Mouse (Mus musculus) brain, embryonic 14.5 days (tissue): ENCODE measurements at regions not wholly inside any gene's neighbourhood (a gene's known extent, or its start where the extent isn't known, plus 50 kb on each side); places are given as distances from the start of the nearest gene placed in this dataset.
"Not testable (repeated sequence)": the region's sequence is repeated elsewhere in the genome, so short reads cannot be mapped to it uniquely, and the experiment has no call there.

Experiments
- DNase-seq: peaks from one replicate; pipeline ENCODE4 v3.0.0-alpha.2; 2011; ENCODE audit warnings: low read depth
- CTCF ChIP-seq: fragments of 200-500 bp; IDR thresholded peaks from 2 replicates; pipeline ENCODE4 v1.5.1; 2012; ENCODE audit warnings: inconsistent platforms, mild to moderate bottlenecking, moderate library complexity, borderline replicate concordance; ENCODE audit not compliant: insufficient read depth, insufficient read length; ENCODE audit errors: extremely low read depth
- POLR2A ChIP-seq: fragments of 200-500 bp; IDR thresholded peaks from 2 replicates; pipeline ENCODE4 v1.6.1; 2012; ENCODE audit warnings: mild to moderate bottlenecking, inconsistent platforms, borderline replicate concordance; ENCODE audit not compliant: poor library complexity, insufficient read depth, insufficient read length, severe bottlenecking; ENCODE audit errors: extremely low read depth

DNA sequence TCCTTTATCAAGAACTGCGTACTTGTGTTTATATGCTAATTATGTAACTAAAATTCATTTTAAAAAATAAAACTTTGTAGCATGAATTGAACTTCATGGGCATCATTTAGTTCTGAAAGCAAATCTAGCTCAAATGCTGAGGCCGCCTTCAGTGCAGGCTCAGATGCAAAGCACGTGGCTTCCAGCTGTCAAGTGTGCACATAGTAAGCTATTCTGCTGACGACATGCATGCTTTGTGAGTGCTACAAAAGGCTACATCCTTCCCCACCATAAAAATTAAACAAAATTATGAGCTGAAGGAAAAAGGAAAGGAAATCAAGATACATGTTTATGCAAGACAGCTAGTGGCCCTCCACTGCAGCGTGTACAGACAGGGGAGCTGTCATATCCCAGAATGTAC is 276.0 kb upstream of the Vstm2a start:
- peak; percentile 32 for DNase-seq
- TF ChIP-seq POLR2A (no peak), CTCF (no peak)

DNA sequence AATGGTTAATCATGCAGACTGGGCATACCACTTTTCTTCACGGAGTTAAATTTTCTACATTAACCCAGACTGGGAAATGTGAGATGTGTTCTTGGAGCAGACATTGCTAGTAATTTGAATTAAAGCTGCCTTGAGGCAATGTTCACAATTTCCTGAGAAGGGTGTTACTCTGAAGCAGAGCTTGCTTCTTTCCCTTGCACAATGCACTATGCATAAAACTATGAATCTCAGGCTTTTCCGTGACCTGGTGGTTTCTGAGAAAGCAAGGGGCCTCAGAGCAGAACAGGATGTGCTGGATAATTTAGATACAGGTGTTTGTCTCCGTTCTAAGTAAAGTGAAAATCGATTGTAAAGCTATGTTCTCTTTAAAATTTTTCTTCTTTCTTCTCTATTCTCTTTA is 273.0 kb upstream of the Vstm2a start:
- TF ChIP-seq CTCF (no peak), POLR2A (no peak)
- DNase-seq = peak; percentile 47

- DNase-seq = not testable (repeated sequence)
Measured at GRCm38 (mm10) chr11:15996421-15996820, 261.1 kb upstream of the Vstm2a start.

DNA sequence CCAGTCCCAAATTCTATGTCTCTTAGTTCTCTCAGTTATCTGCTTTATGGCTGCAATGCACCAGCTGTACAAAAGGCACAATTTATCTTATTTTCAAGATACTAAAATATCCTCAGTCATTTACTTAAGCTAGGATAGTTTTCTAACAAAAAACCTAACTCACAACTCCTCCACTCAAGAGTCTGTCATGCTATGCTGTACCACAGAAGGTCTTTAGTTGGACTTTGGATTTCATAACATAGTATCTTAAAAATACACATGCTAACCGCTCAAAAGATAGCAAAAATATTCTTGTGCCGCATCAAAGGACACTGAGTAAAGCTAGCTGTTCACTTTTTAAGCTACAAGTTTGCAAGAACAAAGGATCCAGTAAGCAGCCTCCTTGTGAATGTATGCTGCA is 255.6 kb upstream of the Vstm2a start:
- DNase-seq = no peak
- TF ChIP-seq POLR2A (no peak), CTCF (no peak)
